Mouse (Mus musculus) brain, embryonic 18.5 days (tissue): ENCODE data around the gene Prrg2.

Experiments used
- DNase-seq: peaks from one replicate; pipeline ENCODE4 v3.0.0-alpha.2; 2012; ENCODE audit warnings: low read depth, low spot score

Gene Prrg2

GRCm38 (mm10) chr7:45012011-45012410 is 50.5 kb downstream of the Prrg2 start:
- no peak for DNase-seq

DNA sequence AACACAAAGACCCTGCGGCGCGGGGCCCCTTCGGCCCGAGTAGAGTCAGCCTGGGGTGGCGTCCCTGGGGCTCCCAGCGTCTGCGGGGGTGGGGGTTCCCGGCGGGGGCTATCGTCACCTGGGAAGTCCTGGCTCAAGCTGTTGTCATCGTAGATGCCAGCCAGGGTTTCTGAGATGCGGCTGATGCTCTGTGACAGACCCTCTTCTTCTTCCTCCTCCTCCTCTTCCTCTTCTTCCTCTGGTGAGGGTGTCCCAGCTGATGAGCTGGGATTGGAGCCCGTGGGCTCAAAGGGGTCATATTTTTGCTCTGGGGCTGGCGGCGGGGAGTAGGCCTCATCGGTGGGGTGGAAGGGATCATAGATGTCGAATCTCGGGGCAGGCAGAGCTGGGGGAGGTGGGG is 54.1 kb downstream of the Prrg2 start:
- DNase-seq, result no peak

- DNase-seq, result no peak
Measured at GRCm38 (mm10) chr7:45007846-45008245, 54.6 kb downstream of the Prrg2 start.

DNA sequence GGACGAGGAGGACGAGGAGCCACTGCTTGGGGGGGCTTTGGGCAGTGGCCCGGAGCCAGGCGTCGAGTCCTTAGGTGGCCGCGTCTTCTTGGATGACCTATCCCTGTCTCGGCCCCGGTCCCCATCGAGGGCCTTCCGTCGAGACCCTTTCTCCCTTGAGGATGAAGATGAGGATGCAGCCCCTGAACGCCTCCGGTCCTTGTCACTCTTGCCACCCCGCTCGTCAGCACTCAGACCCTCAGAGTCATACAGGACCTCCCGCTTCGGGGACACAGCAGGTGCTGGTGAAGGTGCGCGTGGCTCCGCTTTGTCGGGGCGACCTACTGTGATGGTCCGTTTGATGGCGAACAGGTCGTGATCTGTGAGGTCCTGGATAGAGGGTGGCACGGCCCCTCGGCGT is 55.3 kb downstream of the Prrg2 start:
- DNase-seq, result no peak

DNA sequence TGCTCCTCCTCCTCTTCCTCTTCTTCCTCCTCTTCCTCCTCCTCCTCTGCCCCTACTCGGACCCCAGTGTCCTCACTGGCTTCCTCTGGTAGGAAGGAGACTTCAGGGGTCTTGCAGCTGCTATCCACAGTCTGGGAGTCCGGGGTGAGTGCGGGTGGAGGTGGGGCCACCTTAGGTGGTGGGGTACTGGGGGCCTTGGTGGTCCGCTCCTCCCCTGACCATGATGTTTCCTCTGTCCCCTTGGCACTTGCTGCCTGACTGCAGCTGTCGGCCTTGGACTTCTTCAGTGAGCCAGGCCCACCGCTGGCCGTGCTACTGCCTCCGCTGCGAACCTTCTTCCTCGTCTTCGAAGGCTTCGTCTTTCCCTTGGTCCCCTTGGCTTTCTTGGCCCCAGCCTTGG is 56.0 kb downstream of the Prrg2 start:
- DNase-seq, result no peak

DNA sequence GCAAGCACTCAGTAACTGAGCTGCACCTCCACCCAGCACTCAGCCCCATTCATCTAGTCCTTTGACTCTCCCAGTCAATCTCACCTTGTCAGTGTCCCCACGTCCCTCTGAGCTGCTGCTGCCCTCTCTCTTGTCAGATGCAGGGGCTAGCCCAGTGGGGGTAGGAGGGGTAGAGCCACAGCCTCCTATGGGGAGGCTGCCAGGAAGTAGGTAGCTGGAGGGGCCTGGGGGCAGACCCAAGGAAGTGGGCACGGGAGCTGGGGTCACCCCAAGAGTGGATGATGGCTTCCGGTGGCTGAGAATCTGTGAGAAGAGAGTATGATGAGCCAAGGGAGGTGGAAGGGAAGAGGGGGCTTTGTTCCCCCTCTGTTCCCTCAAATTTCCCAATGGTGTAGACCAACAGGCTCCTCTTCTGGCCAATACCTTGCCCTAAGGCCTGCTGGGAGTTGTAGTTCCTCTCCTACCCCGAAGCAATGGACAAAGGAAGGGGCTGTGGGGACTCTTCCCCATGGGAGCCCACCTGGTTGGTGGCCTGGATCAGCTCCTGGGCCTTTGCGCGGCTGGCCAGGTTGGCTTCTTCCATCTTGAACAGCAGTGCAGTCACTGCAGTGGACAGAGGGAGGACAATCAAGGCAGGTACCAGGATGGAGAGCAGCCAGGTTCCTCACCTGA is 57.0 kb downstream of the Prrg2 start:
- no peak for DNase-seq

GRCm38 (mm10) chr7:45004546-45004945 is 57.9 kb downstream of the Prrg2 start:
- DNase-seq, result no peak
